Mouse (Mus musculus) urinary bladder, adult 2 months (tissue): ENCODE data around the gene Trim12a. TPM values are rescaled to one million over a fixed set of nuclear protein-coding genes. Genes with fewer than 3 reads are reported as not detected.
"Not testable (repeated sequence)": the region's sequence is repeated elsewhere in the genome, so short reads cannot be mapped to it uniquely, and the experiment has no call there.

Source experiments
- DNase-seq: peaks from one replicate; pipeline ENCODE4 v3.0.0; 2022; ENCODE audit warnings: low spot score
- polyA plus RNA-seq: library from polyadenylated mRNA; depleted of rRNA; stranded (reverse); fragments of >200 nt; gene quantifications from 2 replicates; pipeline ENCODE4 v1.2.3, GENCODE M21; 2012; rRNA removed

Gene Trim12a
- 20.1 and 25.7 TPM in 2 replicates for polyA plus RNA-seq

DNA sequence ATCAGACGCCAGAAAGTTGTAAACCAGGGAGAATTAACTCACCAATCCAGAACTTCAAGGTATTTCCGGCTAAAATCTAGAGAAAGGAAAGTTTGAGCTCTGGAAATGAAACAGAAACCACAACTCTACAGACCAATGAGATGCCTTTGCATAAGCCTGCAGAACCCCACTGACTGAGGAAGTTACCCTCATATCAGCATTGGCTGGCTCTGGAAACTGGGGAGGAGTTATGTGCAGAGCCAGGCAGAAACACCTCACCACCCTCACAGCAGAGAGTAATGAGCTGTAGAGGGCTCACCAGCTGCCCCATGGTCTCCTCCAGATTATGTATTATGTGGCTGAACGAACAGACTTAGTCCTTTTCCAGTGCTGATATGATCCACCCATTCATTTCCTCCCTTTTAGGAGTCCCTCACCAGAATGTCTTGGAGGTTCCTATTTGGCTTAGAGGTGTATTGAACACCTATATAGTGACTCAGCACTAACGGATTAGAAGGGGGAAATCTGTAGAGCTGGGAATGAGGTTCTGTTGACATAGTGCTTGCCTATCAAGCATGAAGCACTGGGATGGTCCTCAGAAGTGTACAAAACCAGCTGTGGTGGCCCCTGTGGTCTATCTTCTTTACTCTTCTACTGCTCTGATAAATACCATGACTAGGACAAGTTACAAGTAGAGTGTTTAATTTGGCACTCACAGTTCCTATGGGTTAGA, at the start of gene Trim12a:
Trim12a (minus strand) TSS at position 98 of the 712 bp plus-strand sequence.
- DNase-seq: not testable (repeated sequence)

DNA sequence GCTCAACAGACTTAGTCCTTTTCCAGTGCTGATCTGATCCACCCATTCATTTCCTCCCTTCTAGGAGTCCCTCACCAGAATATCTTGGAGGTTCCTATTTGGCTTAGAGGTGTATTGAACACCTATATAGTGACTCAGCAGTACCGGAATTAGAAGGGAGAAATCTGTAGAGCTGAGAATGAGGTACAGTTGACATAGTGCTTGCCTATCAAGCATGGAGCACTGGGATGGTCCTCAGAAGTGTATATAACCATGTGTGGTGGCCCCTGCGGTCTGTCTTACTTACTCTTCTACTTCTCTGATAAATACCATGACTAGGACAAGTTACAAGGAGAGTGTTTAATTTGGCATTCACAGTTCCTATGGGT, 38.3 kb upstream of the Trim12a start:
- no peak for DNase-seq

DNA sequence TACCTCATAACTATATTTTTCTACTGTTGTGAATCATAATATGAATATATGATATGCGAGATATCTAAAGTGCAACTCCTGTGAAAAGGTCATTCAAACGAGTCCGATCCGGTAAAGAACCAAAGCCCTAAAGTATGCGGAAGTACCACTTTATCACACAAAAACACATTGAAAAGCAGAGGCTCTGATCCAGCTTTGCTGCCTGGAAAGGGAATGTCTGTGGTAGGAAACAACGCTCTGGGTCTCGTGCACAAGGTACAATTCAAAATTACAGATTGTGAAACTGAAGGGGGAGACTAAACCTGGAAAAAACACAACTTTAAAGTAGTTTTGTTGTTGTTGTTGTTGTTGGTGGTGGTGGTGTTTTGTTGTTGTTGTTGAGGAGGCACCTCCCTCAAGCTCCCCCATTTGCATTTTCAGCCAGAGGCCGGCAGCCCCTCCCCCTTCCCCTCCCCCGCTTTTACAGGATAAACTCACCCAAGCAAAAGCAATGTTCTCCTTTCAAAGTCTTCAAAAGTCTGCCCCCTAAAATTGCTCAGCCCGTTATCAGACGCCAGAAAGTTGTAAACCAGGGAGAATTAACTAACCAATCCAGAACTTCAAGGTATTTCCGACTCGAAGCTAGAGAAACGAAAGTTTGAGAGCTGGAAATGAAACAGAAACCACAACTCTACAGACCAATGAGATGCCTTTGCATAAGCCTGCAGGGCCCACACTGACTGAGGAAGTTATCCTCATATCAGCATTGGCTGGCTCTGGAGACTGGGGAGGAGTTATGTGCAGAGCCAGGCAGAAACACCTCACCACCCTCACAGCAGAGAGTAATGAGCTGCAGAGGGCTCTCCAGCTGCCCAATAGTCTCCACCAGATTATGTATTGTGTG, 37.7 kb upstream of the Trim12a start, which contains the start of gene Trim12c:
Trim12c (minus strand) TSS at position 646 of the 883 bp plus-strand sequence.
- peak; percentile 35 for DNase-seq

- DNase-seq: not testable (repeated sequence)
Observed at GRCm38 (mm10) chr7:104348043-104348442, 32.8 kb upstream of the Trim12a start.

DNA sequence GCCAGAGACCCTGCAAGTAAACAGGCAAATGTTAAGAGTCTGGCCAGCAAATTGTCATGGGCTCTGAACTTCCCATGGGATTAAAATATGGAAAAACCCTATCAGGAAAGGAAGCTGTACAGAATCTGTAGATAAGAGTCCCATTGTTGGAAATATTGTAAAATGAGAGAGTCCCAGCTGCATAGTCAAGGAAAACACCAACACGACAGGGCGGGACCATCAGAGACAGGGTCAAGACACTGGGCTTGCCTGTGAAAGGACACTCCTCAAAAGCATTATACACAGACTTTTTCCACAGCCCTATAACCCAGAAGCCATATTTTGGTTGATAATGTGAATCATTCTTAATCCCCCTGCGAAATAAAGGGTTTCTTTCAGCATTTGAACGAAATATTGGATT, 25.5 kb upstream of the Trim12a start:
- not testable (repeated sequence) for DNase-seq

DNA sequence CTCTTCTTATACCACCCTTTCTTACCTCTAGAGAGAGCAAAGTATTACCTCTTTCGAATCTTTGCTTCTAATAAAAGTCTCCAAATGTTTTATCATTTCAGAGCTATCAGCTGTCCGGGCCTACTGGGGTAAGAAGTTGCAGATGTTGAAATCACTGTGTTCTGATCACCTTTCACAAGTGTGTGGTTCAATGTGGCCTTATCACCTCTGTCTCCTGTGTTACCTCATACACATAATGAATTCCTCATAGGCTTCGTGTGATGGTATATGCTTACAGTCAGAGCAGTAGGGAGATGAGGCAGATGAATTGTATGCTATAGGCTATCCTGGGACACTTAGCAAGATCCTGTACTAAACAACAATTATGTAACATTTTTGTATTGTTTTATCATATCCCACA, 20.3 kb upstream of the Trim12a start:
- not testable (repeated sequence) for DNase-seq

GRCm38 (mm10) chr7:104329171-104329570, 13.9 kb upstream of the Trim12a start, which contains the start of gene Trim34b:
TSS of gene Trim34b (plus strand) at chr7:104329471.
- DNase-seq: not testable (repeated sequence)

GRCm38 (mm10) chr7:104322028-104322427, 6.8 kb upstream of the Trim12a start:
- no peak for DNase-seq

GRCm38 (mm10) chr7:104314796-104315353, 391 bp downstream of the Trim12a start:
- DNase-seq: no peak

DNA sequence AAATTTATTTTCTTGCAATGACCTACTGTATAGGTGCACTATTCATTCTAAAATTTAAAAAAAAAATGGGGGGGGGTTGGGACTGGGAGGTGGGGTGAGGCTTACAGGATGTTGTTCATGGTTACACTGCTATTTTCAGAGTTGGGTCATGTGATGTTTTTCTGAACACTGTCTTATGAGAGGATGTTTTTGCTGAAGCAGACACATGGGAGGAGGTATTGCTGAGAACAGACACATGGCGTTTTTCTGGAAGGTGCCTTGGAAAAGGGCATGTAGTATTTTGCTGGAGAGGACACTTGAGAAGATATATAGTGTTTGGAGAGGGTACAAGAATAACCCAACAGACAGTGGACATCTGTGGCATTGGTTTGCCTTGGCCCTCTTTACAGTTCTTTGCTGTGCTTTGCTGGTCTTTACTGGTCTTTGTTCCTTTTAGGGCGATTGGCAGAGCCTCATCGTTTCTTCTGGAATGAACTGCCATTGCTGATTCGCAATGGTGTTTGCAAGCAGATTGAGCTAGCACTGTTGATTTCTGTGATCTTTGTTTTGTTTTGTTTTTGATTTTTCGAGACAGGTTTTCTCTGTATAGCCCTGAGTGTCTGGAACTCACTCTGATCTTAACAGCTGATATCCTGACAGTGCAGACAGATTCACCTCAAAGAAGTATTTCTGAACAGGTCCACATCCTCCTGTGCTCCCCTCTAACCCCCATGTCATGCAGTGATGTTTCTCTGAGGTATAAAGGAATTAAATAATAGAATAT, 23.4 kb downstream of the Trim12a start:
- no peak for DNase-seq

DNA sequence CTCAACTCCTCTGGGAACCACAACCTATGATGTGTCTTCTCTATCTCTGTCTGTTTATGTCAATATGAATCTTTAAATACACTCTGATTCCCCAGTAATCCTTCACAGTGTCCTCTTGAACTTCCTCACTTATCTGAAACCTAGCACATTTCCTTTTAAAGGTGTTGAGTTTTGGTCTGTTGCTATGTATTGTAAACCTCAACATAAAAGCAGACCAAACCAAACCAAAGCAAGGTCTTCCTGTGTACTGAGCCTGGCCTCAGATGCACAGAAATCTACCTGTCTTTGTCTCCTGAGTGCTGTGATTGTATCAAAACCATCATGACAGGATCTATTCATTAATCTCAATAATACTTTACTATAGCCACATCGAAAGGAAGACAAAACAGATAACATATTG, 24.6 kb downstream of the Trim12a start:
- DNase-seq: no peak

DNA sequence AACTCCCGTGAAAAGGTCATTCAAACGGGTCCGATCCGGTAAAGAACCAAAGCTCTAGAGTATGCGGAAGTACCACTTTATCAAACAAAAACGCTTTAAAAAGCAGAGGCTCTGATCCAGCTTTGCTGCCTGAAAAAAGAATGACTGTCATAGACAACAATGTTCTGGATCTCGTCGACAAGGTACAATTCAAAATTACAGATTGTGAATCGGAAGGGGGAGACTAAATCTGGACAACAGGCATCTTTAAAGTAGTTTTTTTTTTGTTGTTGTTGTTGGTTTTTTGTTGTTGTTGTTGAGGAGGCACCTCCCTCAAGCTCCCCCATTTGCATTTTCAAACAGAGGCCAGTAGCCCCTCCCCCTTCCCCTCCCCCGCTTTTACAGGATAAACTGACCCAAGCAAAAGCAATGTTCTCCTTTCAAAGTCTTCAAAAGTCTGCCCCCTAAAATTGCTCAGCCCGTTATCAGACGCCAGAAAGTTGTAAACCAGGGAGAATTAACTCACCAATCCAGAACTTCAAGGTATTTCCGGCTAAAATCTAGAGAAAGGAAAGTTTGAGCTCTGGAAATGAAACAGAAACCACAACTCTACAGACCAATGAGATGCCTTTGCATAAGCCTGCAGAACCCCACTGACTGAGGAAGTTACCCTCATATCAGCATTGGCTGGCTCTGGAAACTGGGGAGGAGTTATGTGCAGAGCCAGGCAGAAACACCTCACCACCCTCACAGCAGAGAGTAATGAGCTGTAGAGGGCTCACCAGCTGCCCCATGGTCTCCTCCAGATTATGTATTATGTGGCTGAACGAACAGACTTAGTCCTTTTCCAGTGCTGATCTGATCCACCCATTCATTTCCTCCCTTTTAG, 27.5 kb downstream of the Trim12a start, which contains the start of gene Trim5:
Trim5 (minus strand) TSS at position 519 of the 868 bp plus-strand sequence.
- DNase-seq: not testable (repeated sequence)

- DNase-seq: not testable (repeated sequence)
Observed at GRCm38 (mm10) chr7:104279361-104279760, 35.9 kb downstream of the Trim12a start.

GRCm38 (mm10) chr7:104265335-104265734, 49.9 kb downstream of the Trim12a start:
- DNase-seq: not testable (repeated sequence)

DNA sequence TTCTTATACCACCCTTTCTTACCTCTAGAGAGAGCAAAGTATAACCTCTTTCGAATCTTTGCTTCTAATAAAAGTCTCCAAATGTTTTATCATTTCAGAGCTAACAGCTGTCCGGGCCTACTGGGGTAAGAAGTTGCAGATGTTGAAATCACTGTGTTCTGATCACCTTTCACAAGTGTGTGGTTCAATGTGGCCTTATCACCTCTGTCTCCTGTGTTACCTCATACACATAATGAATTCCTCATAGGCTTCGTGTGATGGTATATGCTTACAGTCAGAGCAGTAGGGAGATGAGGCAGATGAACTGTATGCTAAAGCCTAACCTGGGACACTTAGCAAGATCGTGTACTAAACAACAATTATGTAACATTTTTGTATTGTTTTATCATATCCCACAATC, 54.9 kb downstream of the Trim12a start:
- DNase-seq: not testable (repeated sequence)

Other genes with a start within 250 kb of the Trim12a start
- not detected in 2 replicates for gene Olfr644, start 243.6 kb downstream of the Trim12a start, polyA plus RNA-seq
- gene Olfr645, start 230.0 kb downstream of the Trim12a start, polyA plus RNA-seq: not detected in 2 replicates
- not detected in 2 replicates for gene Olfr646, start 210.6 kb downstream of the Trim12a start, polyA plus RNA-seq
- not detected in 2 replicates for gene Ubqln5, start 185.6 kb downstream of the Trim12a start, polyA plus RNA-seq
- gene Olfr643, start 178.1 kb downstream of the Trim12a start, polyA plus RNA-seq: not detected in 2 replicates
- gene Ubqln3, start 172.2 kb downstream of the Trim12a start, polyA plus RNA-seq: not detected in 2 replicates
- not detected in 2 replicates for gene Ubqlnl, start 164.9 kb downstream of the Trim12a start, polyA plus RNA-seq
- gene Olfm5, start 150.6 kb downstream of the Trim12a start, polyA plus RNA-seq: not detected in 2 replicates
- gene Olfr648, start 132.1 kb downstream of the Trim12a start, polyA plus RNA-seq: 0.03 and 0.07 TPM in 2 replicates
- not detected in 2 replicates for gene Olfr649, start 119.5 kb downstream of the Trim12a start, polyA plus RNA-seq
- gene Trim6, start 96.7 kb downstream of the Trim12a start, polyA plus RNA-seq: 0.62 and 0.98 TPM in 2 replicates
- gene Trim34a, start 71.0 kb downstream of the Trim12a start, polyA plus RNA-seq: 16.2 and 16.7 TPM in 2 replicates
- 2.7 TPM in 2 replicates for gene Trim5, start 27.4 kb downstream of the Trim12a start, polyA plus RNA-seq
- 0.37 and 0.48 TPM in 2 replicates for gene Trim34b, start 14.0 kb upstream of the Trim12a start, polyA plus RNA-seq
- gene Trim12c, start 37.9 kb upstream of the Trim12a start, polyA plus RNA-seq: 11.9 and 14.2 TPM in 2 replicates
- gene Trim30b, start 54.4 kb upstream of the Trim12a start, polyA plus RNA-seq: 0.29 and 0.32 TPM in 2 replicates
- 0.29 and 0.34 TPM in 2 replicates for gene Trim30c, start 85.4 kb upstream of the Trim12a start, polyA plus RNA-seq
- 11.3 and 12.1 TPM in 2 replicates for gene Trim30a, start 149.7 kb upstream of the Trim12a start, polyA plus RNA-seq
- 7.9 and 8.7 TPM in 2 replicates for gene Trim30d, start 192.4 kb upstream of the Trim12a start, polyA plus RNA-seq
- gene Olfr651, start 234.7 kb upstream of the Trim12a start, polyA plus RNA-seq: not detected in 2 replicates
- gene Olfr652, start 245.4 kb upstream of the Trim12a start, polyA plus RNA-seq: not detected in 2 replicates